Mouse (Mus musculus) liver, adult 2 months (tissue): Measurements from ENCODE around the gene Fgf18. TPM values are rescaled to one million over a fixed set of nuclear protein-coding genes. Genes with fewer than 3 reads are reported as not detected.

Source experiments
- DNase-seq: peaks from one replicate; pipeline ENCODE4 v3.0.0-alpha.2; 2011; ENCODE audit warnings: low read depth, low spot score; ENCODE audit errors: extremely low read depth
- H3K27ac ChIP-seq: fragments of 200-500 bp; replicated peaks from 2 replicates; pipeline ENCODE4 v1.5.1; 2012; ENCODE audit warnings: low read depth, mild to moderate bottlenecking, control low read depth, inconsistent platforms, low read length; ENCODE audit not compliant: insufficient read depth
- H3K27me3 ChIP-seq: fragments of 200-500 bp; 2 replicates; pipeline ENCODE4 v1.6.1; 2012; ENCODE audit warnings: mild to moderate bottlenecking, moderate library complexity, low read length, inconsistent platforms; ENCODE audit not compliant: control insufficient read depth, insufficient read depth
- H3K36me3 ChIP-seq: fragments of 200-500 bp; 2 replicates; pipeline ENCODE4 v1.6.1; 2012; ENCODE audit warnings: low read length, inconsistent platforms; ENCODE audit not compliant: control insufficient read depth, insufficient read depth
- H3K4me1 ChIP-seq: fragments of 200-500 bp; 2 replicates; pipeline ENCODE4 v1.6.1; 2011; ENCODE audit warnings: low read length; ENCODE audit not compliant: control insufficient read depth, insufficient read depth
- H3K4me3 ChIP-seq: fragments of 200-500 bp; 2 replicates; pipeline ENCODE4 v1.5.1; 2011; ENCODE audit warnings: low read depth, mild to moderate bottlenecking, control low read depth, low read length, moderate library complexity; ENCODE audit not compliant: insufficient read depth
- H3K79me2 ChIP-seq: fragments of 200-500 bp; 2 replicates; pipeline ENCODE4 v1.6.1; 2012; ENCODE audit warnings: inconsistent platforms, mild to moderate bottlenecking, low read length, moderate library complexity; ENCODE audit not compliant: control insufficient read depth, insufficient read depth
- H3K9ac ChIP-seq: fragments of 200-500 bp; 2 replicates; pipeline ENCODE4 v1.6.1; 2012; ENCODE audit warnings: low read depth, mild to moderate bottlenecking, control low read depth, inconsistent platforms, low read length
- CTCF ChIP-seq: fragments of 200-500 bp; IDR thresholded peaks from 2 replicates; pipeline ENCODE4 v1.5.1; 2011; ENCODE audit warnings: low read depth, low read length, control low read depth
- POLR2A ChIP-seq: fragments of 200-500 bp; IDR thresholded peaks from 2 replicates; pipeline ENCODE4 v1.6.1; 2011; ENCODE audit warnings: low read length, control low read depth; ENCODE audit not compliant: insufficient read depth; ENCODE audit errors: extremely low read depth
- WGBS: fragments of 180-500 bp; shearing (Covaris S2); methylation state at CpG from one replicate; pipeline ENCODE4 v1.1.7; 2018; 5-methylcytosine and 5-hydroxymethylcytosine counted together
- polyA plus RNA-seq: library from polyadenylated mRNA; depleted of rRNA; stranded (reverse); fragments of >200 nt; gene quantifications from 2 replicates; pipeline ENCODE4 v1.2.3, GENCODE M21; 2012
- total RNA-seq: library from RNA; depleted of rRNA; stranded (reverse); fragments of >200 nt; gene quantifications from 2 replicates; pipeline ENCODE4 v1.2.3, GENCODE M21; 2014

Fgf18 gene
- total and polyA plus RNA-seq, 2 experiments: not detected

DNA sequence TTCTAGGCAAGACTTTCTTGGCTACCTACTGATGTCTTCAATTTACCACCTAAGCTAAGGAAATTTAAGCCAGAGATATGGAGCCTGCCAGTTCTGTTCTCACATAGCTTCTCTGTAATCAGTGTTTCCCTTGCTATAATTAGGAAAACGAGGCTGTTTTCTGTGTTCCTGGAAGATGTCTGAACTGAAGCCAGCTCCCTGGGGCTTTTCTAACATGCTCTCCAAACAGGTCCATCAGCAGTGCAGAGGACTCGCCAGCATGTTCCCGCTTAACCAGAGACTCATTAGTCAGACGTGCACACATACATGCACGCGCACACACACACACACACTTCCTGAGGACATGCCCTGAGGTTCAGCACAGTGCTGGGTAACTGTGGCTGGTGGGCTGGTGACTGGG is 57.3 kb downstream of the Fgf18 start:
- WGBS: 75% methylated on average over 6 of the region's 6 CpGs

DNA sequence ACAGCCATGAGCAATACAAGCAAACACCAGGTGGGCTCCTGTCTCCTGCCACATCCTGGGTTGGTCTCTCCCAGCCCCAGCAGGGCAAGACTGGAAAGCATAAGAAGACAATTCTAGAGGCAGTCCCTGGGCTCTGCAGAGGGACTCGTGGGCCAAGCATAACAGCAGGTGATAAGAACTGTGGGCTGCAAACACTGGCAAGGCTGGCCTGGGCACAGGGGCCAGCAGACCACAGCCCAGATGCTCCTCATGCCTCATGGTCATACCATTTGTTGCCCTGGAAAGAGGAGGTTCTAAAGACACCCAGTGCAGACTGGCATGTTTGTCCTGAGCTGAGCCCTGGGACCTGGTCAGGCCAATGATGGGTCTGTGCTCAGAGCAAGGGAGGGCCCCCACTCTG is 59.0 kb downstream of the Fgf18 start:
- no peak overlapping the region for H3K4me3 ChIP-seq
- DNase-seq: no peak
- no peaks in the 10 kb centered on the region for H3K27me3 ChIP-seq
- H3K9ac ChIP-seq: no peak overlapping the region
- H3K27ac ChIP-seq: no peak overlapping the region
- no peak for TF ChIP-seq CTCF
- no peak for TF ChIP-seq POLR2A
- no peaks in the 10 kb centered on the region for H3K79me2 ChIP-seq
- 41% methylated on average over 1 of the region's 1 CpGs for WGBS
- no peaks in the 10 kb centered on the region for H3K4me1 ChIP-seq
- H3K36me3 ChIP-seq: no peaks in the 10 kb centered on the region

More for the DNA sequence above, 57.3 kb downstream of the Fgf18 start:
- Histone ChIP-seq H3K79me2 (no peaks in the 10 kb centered on the region), H3K27me3 (no peaks in the 10 kb centered on the region), H3K36me3 (no peaks in the 10 kb centered on the region), H3K9ac (no peak overlapping the region), H3K4me1 (no peaks in the 10 kb centered on the region), H3K4me3 (no peak overlapping the region), H3K27ac (no peak overlapping the region)
- DNase-seq: no peak
- TF ChIP-seq POLR2A: no peak
- no peak for TF ChIP-seq CTCF

DNA sequence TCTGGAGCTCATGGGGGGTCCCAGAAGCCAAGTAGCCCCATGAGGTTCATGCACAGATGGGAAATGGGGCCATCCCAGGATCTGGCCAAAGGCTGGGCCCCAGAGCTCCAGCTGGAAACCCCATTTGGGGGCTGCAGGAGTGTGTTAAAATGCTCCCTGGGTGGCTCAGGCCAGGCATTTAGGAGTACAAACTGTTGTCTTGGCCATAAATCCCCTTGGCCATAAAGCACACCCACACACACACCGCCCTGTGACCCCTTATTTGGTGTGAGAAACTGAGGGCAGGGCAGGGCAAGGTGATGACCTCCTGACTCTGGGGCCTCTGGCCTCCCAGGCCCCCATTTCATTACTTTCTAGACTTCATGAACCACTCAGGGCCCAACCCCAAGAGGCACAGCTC is 61.2 kb downstream of the Fgf18 start:
- 79% methylated on average over 1 of the region's 1 CpGs for WGBS
- no peaks in the 10 kb centered on the region for H3K27me3 ChIP-seq
- no peaks in the 10 kb centered on the region for H3K79me2 ChIP-seq

DNA sequence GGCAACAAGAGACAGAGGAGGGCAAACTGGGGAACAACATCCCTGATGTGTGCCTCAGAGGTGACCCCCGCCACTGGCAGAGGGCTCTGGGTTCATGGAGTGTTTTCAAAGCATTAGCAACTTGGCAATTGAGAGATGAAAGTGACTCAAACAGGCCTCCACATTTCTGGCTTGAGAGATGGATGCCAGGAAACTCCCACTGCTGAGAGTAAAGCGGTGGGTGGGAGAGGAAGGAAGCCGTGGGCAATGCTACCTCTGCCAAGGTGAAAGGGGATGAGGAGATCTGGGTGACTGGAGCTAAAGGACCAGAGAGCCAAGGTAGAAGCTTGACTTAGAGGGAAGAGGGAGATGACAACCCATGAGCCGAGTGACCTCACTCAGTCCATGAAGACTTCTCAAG is 61.7 kb downstream of the Fgf18 start:
- TF ChIP-seq CTCF (no peak), POLR2A (no peak)
- Histone ChIP-seq H3K36me3 (no peaks in the 10 kb centered on the region), H3K27me3 (no peaks in the 10 kb centered on the region), H3K4me3 (no peak overlapping the region), H3K27ac (no peak overlapping the region), H3K9ac (no peak overlapping the region), H3K4me1 (no peaks in the 10 kb centered on the region), H3K79me2 (no peaks in the 10 kb centered on the region)
- 81% methylated on average over 4 of the region's 4 CpGs for WGBS
- DNase-seq: no peak

More for the DNA sequence above, 61.2 kb downstream of the Fgf18 start:
- no peaks in the 10 kb centered on the region for H3K36me3 ChIP-seq
- H3K4me3 ChIP-seq: no peak overlapping the region
- no peak overlapping the region for H3K9ac ChIP-seq
- TF ChIP-seq CTCF (no peak), POLR2A (no peak)
- no peak overlapping the region for H3K27ac ChIP-seq
- DNase-seq: no peak
- no peaks in the 10 kb centered on the region for H3K4me1 ChIP-seq

DNA sequence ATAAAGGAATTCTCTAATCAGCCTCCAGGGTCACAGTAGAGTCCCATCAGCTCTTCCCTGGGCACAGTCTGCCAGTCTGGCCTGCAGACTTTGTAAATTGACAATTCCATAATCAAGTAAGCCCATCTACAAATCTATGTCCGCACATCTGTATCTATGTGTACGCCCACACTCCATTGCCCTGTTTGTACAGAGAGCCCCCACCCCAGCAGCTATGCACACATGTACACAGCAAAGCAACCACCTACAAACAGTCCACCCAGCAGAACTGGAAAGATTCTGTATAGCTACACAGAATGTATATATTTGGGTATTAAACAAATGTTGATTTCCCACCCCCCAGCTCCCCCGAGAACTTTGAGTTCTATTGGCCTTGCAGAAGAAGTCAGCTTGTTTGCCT is 62.1 kb downstream of the Fgf18 start:
- H3K27me3 ChIP-seq: no peaks in the 10 kb centered on the region
- TF ChIP-seq CTCF (no peak), POLR2A (no peak)
- no peak overlapping the region for H3K4me3 ChIP-seq
- WGBS: 82% methylated on average over 3 of the region's 3 CpGs
- no peaks in the 10 kb centered on the region for H3K4me1 ChIP-seq
- H3K27ac ChIP-seq: no peak overlapping the region
- H3K79me2 ChIP-seq: no peaks in the 10 kb centered on the region
- no peak overlapping the region for H3K9ac ChIP-seq
- no peak for DNase-seq
- no peaks in the 10 kb centered on the region for H3K36me3 ChIP-seq

GRCm38 (mm10) chr11:33084041-33084440 is 63.2 kb downstream of the Fgf18 start:
- H3K79me2 ChIP-seq: no peaks in the 10 kb centered on the region
- DNase-seq: no peak
- no peak overlapping the region for H3K27ac ChIP-seq
- H3K4me1 ChIP-seq: no peaks in the 10 kb centered on the region
- no peak overlapping the region for H3K4me3 ChIP-seq
- TF ChIP-seq POLR2A (no peak), CTCF (no peak)
- H3K36me3 ChIP-seq: no peaks in the 10 kb centered on the region
- WGBS: 92% methylated on average over 2 of the region's 2 CpGs
- H3K9ac ChIP-seq: no peak overlapping the region
- no peaks in the 10 kb centered on the region for H3K27me3 ChIP-seq
